Mouse (Mus musculus): ENCODE data around the gene Tbca.

The Tbca gene

DNA sequence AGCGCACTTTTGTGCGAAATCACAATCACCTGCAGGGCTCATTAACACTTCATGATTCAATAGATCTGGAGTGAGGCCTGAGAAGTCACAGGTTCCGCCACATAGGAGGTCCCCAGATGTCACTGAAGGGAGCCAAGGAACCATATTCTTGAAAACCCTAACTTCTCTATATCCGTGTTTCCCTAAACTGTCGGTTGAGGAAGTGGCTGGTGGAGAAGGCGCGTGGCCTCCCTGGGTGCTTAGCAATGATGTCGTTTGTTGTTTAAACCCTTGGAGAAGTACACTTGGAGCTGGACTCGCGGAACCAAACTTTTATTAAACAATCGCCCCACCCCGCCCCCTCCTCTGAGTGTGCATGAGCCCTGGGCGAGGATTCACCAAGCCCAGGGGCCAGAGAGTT is 60.6 kb downstream of the Tbca start:
- DNase-seq = no peak

- no peak for DNase-seq
Observed at GRCm38 (mm10) chr13:94858016-94858575, 69.4 kb downstream of the Tbca start.

DNA sequence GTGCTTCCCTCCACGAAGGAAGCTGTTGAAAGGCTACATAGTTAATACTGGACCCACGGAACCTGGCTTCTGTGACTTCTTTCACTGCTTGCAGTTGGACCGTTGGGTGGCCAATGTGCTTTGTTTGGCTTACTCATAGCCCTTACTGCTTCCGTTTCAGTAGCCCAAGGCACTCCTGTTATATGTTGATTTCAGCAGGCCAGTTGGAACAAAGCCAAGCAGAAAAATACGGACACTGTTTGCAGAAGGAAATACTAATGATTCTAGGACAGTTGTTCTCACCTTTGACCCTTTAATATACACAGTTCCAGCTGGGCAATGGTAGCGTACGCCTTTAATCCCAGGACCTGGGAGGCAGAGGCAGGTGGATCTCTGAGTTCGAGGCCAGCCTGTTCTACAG is 70.5 kb downstream of the Tbca start:
- no peak for DNase-seq

DNA sequence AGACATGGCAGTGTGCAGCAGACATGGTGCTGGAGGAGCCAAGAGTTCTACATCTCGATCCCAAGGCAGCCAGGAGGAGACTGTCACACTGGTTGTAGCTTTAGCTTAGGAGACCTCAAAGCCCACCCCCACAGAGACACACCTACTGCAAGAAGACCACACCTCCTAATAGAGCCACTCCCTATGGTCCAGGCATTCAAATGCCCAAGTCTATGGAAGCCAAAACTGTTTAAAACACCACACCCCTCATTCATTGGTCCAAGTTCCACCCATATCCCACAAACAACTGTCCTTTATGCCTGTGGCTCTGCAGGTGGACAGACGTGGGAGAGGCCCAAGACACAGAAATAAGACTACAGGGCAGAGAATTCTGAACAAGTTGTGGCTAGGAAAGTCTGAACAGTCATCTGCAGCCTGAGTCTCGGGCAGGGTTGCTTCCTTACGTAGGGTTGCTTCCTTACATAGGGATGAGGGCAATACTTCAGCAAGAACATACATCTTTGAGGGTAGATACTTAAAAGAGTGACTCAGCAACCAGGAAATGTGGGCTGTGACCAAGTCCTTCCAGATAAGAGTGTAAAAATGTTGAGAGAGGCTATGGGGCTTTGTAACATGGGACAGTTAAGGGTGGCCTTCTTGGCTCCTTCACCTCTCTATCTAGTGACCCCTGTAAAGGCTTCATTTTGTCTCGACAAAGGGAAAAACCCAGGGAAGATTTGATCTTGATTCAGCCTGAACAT is 74.0 kb downstream of the Tbca start:
- DNase-seq = no peak

DNA sequence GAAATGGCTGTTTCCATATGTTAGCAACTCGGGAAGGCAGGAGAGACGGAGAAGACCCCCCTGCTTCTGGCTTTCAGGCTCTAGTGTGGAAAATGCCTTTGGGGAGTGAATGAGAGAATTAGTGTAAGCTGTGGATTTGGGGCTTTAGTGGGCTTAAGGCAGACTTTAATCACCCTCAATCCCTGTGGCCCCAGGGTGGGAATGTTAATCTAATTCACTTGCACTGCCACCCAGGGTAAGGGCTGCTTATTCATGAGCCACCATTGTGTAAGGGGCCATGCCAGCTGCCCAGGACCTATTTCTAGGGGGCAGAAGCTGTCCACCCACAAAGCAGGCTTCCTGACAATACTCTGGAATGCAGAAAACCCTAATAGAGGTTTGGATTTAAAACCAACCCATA is 78.2 kb downstream of the Tbca start:
- no peak for DNase-seq

- DNase-seq = no peak
Observed at GRCm38 (mm10) chr13:94867772-94868171, 79.1 kb downstream of the Tbca start.

DNA sequence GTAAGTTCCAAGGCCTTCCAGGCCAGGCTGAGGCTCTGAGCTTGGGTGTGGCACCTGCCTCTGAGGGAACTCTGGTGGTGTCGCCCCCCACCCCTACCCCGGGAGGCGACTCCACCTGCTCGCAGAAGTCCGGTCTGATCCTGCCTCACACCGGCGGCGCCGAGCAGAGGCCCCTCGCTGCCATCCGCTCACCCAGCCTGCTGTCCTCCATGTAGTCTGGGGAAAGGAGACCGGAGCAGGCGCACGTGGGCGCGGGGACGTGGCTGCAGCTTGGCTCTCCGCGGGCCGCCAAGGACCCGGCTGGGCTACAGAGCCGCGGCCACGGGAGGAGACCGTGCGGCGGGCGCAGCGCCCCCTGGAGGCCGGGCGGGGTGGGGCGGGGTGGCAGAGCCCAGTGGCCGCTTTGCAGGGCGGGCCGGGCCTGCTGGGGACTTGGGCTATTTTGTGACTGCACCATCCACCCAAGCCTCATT is 79.8 kb downstream of the Tbca start:
- DNase-seq = no peak

- no peak for DNase-seq
Observed at GRCm38 (mm10) chr13:94869541-94869940, 80.8 kb downstream of the Tbca start.

GRCm38 (mm10) chr13:94870071-94870460 is 81.4 kb downstream of the Tbca start:
- no peak for DNase-seq

DNA sequence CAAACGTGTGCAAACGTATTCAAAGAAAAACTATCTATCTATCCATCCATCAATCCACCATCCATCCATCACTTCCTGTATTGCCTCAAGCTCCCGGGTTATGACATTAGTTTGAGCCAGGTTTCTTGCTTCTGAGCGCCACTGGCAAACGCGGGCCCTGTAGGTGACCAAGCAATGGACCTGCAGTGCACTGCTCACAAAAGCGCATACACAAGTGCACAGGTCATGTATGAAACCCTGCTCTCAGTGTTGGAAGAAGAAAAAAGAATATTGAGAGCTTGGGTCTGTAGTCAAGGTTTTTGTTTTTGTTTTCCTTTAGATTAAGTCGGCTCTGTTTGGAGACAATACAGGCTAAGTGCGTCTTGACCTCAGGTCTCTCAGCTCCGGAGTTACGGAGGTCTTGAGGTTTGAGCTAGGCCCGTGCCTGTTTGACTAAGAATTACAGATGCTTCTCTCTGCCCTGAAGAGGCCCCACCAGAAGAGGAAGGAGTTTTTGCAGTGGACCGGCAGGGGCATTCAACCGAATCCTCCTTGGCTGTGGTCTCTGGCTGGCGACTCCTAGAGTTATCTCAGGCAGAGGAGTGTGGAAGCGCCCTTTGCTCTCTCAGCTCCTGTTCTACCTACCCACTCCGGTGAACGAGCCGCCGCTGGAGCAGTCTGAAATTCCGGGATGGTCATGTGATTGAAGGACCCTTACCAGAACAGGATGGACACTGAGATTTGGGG is 81.9 kb downstream of the Tbca start:
- DNase-seq = no peak

DNA sequence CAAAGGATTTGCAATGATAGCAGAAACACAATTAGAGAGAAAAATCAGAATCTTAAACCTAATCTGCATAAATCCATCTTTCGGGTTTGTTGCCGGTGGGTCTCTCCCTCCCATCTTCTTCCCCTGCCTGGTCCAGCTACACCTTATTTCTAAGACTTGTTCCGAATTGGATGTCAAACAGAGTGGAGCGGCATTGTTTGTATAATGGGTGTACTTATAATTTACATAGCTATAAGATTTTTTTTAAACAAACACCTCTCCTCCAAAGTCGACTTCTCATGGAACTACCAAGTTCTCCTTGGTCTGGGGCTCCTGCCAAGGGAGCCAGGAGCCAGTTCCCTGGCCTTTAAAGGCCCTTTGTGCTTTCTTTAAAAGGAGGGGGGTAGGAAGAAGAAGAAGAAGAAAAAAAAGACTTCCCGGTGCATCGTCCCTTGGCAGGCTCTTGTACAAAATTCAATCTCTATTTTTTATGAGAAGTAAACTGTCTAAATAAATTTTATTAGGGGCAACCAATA is 83.2 kb downstream of the Tbca start:
- DNase-seq = no peak

DNA sequence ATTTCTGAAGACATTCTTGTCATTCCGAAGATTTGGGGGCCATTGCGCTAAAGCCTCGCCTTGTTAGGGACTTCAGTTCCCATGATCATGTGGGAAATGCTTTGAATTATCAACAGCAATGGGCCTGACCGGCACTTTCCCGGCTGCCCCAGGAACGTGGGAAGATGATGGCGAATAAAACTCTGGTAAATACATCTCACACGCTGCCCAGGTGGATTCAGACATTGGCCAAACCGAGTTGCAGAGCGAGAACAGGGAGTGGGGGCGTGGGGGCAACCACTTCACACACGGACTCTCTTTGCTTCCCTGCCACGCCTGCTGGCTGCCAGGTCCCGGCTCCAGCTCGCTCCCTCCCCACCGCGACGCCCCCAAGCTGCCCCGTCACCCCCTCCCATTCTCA is 83.7 kb downstream of the Tbca start:
- DNase-seq = no peak

DNA sequence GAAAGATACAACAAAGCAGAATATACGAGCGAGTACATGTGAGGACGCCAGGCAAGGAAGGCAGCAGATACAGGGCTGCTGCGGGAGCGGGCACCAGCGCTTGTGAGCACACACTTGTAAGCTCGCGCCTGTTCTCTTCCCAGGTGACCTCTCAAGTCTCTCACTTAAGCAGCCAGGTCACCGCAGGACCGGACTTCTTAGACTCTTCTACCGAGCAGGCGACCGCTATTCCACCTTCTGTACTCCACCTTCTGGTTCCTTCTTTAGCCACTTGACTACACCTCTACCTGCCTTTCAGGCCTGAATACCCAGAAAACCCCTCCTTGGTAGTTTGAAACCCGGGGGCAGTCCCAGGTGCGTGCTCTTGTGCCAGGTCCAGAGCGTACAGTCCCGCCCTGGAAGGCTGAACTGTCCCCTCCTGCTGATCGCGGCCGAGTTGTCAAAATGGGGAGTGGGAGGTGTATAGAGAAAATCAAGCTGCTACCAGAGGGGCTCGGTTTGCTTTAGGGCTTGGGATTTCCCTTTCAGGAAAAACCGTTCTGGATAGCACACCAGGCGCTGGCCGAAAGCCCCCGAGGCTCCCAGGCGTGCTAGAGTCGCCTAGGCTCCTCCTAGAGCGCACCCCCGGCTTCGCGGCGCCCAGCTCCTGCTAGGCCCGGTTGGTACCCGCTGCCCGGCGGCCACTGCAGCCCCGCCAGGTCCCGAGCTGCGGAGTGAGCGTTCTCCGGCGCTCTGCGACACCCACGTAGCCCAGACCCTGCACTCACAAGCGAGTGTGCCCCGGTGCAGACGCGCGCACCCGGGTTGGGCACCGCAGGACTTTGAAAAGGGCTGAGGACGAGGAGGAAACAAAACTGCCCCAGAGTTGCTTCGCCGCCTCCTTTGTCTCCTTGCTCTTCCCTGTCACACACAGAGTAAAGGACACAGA is 84.7 kb downstream of the Tbca start:
- DNase-seq = no peak

DNA sequence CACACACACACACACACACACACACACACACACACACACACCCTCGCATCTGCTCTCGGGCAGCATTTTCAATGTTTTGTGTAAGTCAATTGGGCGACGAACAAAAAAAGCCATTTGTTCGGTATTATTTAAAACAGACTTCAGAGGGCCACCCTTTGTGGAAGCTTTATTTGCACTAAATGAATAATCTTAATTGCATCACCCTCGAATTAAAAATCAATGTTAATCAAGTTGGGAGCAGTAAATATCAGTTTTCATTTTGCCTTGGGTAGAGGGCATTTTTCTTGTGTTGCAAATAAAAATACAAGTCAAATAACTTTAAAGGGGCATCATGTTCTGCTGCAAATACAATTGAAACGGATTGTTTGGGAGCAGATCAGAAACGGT is 85.3 kb downstream of the Tbca start:
- DNase-seq = no peak

- DNase-seq = no peak
Observed at GRCm38 (mm10) chr13:94874656-94875395, 86.1 kb downstream of the Tbca start.

DNA sequence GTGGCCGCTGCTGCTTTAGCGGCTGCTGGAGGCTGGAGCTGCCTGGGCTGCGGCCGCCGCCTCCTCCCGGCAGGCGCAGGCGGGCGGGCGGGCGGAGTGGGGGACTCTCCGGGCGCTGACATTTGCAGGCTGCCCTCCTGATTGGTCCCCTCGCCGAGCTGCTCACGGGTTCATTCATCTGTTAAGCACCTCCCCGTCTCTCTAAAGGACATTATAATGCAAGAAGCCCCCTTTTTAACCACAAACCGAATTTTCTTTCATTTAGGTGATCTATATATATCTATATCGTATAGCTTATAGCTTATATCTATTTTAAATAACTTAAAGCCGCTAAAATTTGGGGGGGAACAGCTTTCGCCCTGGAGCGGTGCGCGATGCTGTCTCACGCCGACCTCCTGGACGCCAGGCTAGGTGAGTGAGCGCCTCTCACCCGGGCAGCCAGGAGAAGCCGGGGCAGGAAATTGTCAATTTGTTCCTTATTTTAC is 86.7 kb downstream of the Tbca start, which contains the start of gene Otp:
TSS of gene Otp (plus strand) at position 207 of the 485 bp plus-strand sequence.
- no peak for DNase-seq

DNA sequence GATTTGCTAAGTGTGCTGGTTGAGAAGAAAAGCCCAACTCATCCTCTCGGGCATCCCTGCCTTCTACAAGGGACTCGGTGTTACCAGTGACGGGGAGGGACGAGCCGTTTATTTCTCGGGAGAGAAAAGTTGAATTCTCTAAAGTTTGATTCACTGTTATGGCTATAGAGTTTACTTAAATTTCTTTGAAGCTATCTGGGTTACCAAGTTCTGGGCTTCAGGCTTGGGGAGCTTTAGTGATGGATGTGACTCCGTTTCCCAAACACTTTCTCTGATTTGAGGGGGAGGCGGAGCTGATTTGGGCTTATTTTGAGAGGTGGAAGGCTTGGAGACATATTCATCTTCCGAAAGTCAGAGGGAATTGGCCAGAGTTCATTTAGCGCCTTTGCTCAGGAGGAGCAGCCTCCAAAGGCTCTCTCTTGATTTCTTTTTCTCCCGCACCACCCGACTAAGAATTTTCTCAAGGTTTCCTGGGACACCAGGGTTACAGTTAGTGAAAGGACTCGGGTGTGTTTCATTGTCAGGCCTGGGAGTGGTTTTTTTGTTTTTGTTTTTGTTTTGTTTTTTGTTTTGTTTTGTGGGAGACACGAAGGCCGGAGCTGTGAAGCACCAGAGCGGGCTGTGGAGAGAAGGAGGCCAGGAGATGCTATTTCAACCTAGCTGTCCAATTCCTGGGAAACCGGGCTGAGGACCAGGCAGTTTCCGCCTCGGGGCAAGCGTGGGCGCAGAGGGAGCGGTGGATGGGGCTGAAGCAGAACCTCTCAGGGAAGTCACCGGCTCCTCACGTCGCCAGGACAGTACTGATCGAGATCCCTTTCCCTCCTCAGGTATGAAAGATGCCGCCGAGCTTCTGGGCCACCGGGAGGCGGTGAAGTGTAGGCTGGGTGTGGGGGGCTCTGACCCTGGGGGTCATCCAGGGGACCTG is 87.8 kb downstream of the Tbca start:
- no peak for DNase-seq

- no peak for DNase-seq
Observed at GRCm38 (mm10) chr13:94877211-94877590, 88.5 kb downstream of the Tbca start.

DNA sequence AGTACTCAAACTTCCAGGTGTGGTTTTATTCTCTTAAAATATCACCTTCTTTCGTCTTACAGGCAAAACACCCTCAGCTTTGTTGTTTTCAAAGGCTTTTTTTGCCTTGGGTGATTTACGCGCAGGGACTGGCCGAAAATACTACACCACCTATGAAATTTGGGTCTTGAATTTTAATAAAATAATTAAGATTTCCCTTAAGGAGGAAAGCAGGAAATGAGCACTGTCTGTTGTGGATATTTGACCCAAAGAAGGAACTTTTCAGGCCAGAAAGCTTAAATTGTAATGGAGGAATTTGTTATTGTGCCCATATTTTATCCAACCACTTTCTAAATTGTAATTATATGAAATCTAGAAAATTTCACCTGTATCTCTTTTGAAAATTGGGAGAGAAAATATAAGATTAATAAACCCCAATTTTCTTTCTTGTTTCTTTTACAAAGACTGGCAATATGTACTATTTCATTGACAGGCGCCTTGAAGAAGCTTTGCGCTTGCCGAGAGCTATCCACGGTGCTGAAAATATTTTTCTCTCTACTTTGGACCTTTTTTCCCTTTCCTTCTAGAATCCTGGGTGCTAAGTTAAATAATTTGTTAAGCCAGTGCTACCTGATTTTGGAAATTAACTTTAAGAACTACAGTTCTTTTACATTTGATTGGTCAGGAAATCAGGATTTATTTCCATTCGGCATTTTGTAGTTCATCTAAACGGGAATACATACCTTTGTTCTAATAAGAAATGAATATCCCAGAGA is 89.5 kb downstream of the Tbca start:
- no peak for DNase-seq

GRCm38 (mm10) chr13:94881201-94881600 is 92.5 kb downstream of the Tbca start:
- DNase-seq = no peak

All from kidney, adult 8-10 months (tissue).